Mouse (Mus musculus) C2C12 (cell line): ENCODE measurements at regions not wholly inside any gene's neighbourhood (a gene's known extent, or its start where the extent isn't known, plus 50 kb on each side); places are given as distances from the start of the nearest gene placed in this dataset.

Source experiments
- CEBPB ChIP-seq: IDR thresholded peaks from one replicate; pipeline ENCODE4 v1.6.1; 2011; ENCODE audit warnings: low read depth, mild to moderate bottlenecking, control low read depth, moderate library complexity
- CTCF ChIP-seq: IDR thresholded peaks from one replicate; pipeline ENCODE4 v1.5.1; 2011; ENCODE audit not compliant: control insufficient read depth, insufficient read depth, insufficient read length
- FOSL1 ChIP-seq: IDR thresholded peaks from one replicate; pipeline ENCODE4 v1.8.0; 2011; ENCODE audit warnings: mild to moderate bottlenecking, low read length; ENCODE audit not compliant: poor library complexity, insufficient read depth, severe bottlenecking
- USF1 ChIP-seq: IDR thresholded peaks from one replicate; pipeline ENCODE4 v1.6.1; 2011; ENCODE audit warnings: low read depth, mild to moderate bottlenecking, control low read depth, moderate library complexity

DNA sequence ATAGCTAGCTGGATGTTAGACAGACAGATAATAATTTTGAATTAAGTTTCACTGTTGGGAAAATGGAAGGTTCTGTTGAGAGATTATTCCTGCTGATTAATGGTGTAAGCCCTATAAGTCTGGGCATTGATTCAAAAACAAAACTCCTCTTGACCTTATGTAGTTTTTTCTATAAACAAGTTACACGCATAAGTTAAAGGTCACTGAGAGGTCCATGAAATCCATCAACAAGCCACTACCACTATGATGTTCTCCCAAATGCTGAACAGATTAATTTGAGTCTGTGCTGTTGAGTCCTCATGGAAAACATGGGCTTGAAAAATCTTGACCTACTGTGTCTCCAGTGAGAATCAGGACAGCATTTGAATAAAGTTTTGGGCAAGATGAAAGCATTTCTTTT is 109.3 kb upstream of the Gdf10 start:
- TF ChIP-seq CTCF (no peak), CEBPB (no peak), USF1 (no peak), FOSL1 (no peak)
